Mouse (Mus musculus) liver, embryonic 14.5 days (tissue): ENCODE measurements around the gene Vps13c. TPM values are rescaled to one million over a fixed set of nuclear protein-coding genes. Genes with fewer than 3 reads are reported as not detected.

ENCODE experiments used
- ATAC-seq: fragments of 200-750 bp; cut with Nextera tagmentation; 2 replicates; pipeline ENCODE4 v1.8.0; 2017; ENCODE audit warnings: moderate number of reproducible peaks, mild to moderate bottlenecking, moderate library complexity; ENCODE audit not compliant: insufficient read depth
- DNase-seq, 3 experiments: peaks; one replicate each; pipeline ENCODE4 v3.0.0-alpha.2; 2012 to 2013; ENCODE audit warnings: low read depth in 3 of 3, low spot score in 3 of 3
- H3K27ac ChIP-seq: fragments of 300-500 bp; sonication (generic); 2 replicates; pipeline ENCODE4 v1.5.1; 2014; ENCODE audit warnings: moderate library complexity, mild to moderate bottlenecking, control low read depth, inconsistent platforms
- H3K27me3 ChIP-seq: fragments of 300-500 bp; sonication (generic); 2 replicates; pipeline ENCODE4 v1.6.1; 2014; ENCODE audit warnings: mild to moderate bottlenecking, low read length, moderate library complexity; ENCODE audit not compliant: control insufficient read depth, insufficient read depth
- H3K36me3 ChIP-seq: fragments of 300-500 bp; sonication (generic); replicated peaks from 2 replicates; pipeline ENCODE4 v1.6.1; 2014; ENCODE audit warnings: low read depth; ENCODE audit not compliant: control insufficient read depth, insufficient read depth
- H3K4me1 ChIP-seq, 2 experiments: fragments of 200-500 bp in 1 of 2; fragments of 300-500 bp in 1 of 2; sonication (generic) in 1 of 2; replicated peaks; 2 replicates each; pipeline ENCODE4 v1.6.1; 2012 to 2014; ENCODE audit warnings: antibody characterized with exemption in 1 of 2, inconsistent platforms in 1 of 2, low read length in 1 of 2; ENCODE audit not compliant: control insufficient read depth in 2 of 2, insufficient read depth in 2 of 2
- H3K4me2 ChIP-seq: fragments of 300-500 bp; sonication (generic); 2 replicates; pipeline ENCODE4 v1.6.1; 2014; ENCODE audit warnings: low read depth, mild to moderate bottlenecking, control low read depth, moderate library complexity
- H3K4me3 ChIP-seq, 2 experiments: fragments of 200-500 bp in 1 of 2; fragments of 300-500 bp in 1 of 2; sonication (generic) in 1 of 2; 2 replicates each; pipeline ENCODE4 v1.5.1; 2012 to 2014; ENCODE audit warnings: low read depth in 2 of 2, low read length in 2 of 2, mild to moderate bottlenecking in 2 of 2, control low read depth in 1 of 2, inconsistent platforms in 1 of 2, moderate library complexity in 1 of 2; ENCODE audit not compliant: insufficient read depth in 1 of 2
- H3K9ac ChIP-seq: fragments of 300-500 bp; sonication (generic); replicated peaks from 2 replicates; pipeline ENCODE4 v1.6.1; 2014; ENCODE audit warnings: mild to moderate bottlenecking, control low read depth, moderate library complexity
- H3K9me3 ChIP-seq: fragments of 300-500 bp; sonication (generic); 2 replicates; pipeline ENCODE4 v1.6.1; 2016; ENCODE audit warnings: low read length, mixed read lengths; ENCODE audit not compliant: control insufficient read depth
- CTCF ChIP-seq: IDR thresholded peaks from 2 replicates; pipeline ENCODE4 v1.5.1; 2016; ENCODE audit warnings: antibody characterized with exemption, low read depth, control low read depth
- EP300 ChIP-seq: IDR thresholded peaks from 2 replicates; pipeline ENCODE4 v1.6.1; 2016; ENCODE audit warnings: antibody characterized with exemption, low read depth
- WGBS: fragments of 180-500 bp; shearing (Covaris S2); extraction: QIAGEN DNeasy Blood & Tissue Kit; methylation state at CpG from one replicate; pipeline ENCODE4 v1.1.7; 2014; ENCODE audit not compliant: insufficient replicate concordance; 5-methylcytosine and 5-hydroxymethylcytosine counted together
- polyA plus RNA-seq, 2 experiments: library from polyadenylated mRNA; depleted of rRNA in 1 of 2; stranded (reverse) in 1 of 2; unstranded in 1 of 2; fragments of >200 nt; fragmentation: Nextera tagmentation in 1 of 2; extraction: Ambion mirVana in 1 of 2; gene quantifications; 2 replicates each; pipeline versions ENCODE4 v1.2.1 to v1.2.3; 2012 to 2014

Gene Vps13c
- polyA plus RNA-seq, 2 experiments: 6.6 to 7.2 TPM

GRCm38 (mm10) chr9:67865411-67865810, 25.2 kb downstream of the Vps13c start:
- Histone ChIP-seq H3K4me3 (no peak overlapping the region), H3K9ac (no peak overlapping the region), H3K4me2 (no peak overlapping the region), H3K27me3 (no peaks in the 10 kb centered on the region), H3K9me3 (no peaks in the 10 kb centered on the region), H3K36me3 (no peaks in the 10 kb centered on the region; the same call in none of the 2 replicates), H3K27ac (no peak overlapping the region), H3K4me1 (peaks cover 39 to 51% of the 10 kb centered on the region in 2 experiments)
- WGBS: 70% methylated on average over 7 of the region's 7 CpGs
- TF ChIP-seq EP300: no peak
- no peak for TF ChIP-seq CTCF
- DNase-seq (no peak), ATAC-seq (no peak)

- DNase-seq (no peak), ATAC-seq (no peak)
- Histone ChIP-seq H3K9me3 (no peaks in the 10 kb centered on the region), H3K4me2 (no peak overlapping the region), H3K9ac (no peak overlapping the region), H3K4me3 (no peak overlapping the region), H3K27ac (no peak overlapping the region), H3K4me1 (peaks cover 40 to 49% of the 10 kb centered on the region in 2 experiments), H3K27me3 (no peaks in the 10 kb centered on the region), H3K36me3 (no peaks in the 10 kb centered on the region; the same call in none of the 2 replicates)
- no peak for TF ChIP-seq CTCF
- no peak for TF ChIP-seq EP300
- WGBS: 88% methylated on average over 6 of the region's 6 CpGs
Measured at GRCm38 (mm10) chr9:67867411-67867810, 27.2 kb downstream of the Vps13c start.

- WGBS: 58% methylated on average over 16 of the region's 16 CpGs
- H3K4me3 ChIP-seq: no peak overlapping the region
- TF ChIP-seq CTCF (peak; percentile 40; the same call in 1 of the 2 replicates), EP300 (peak; percentile 82)
- H3K36me3 ChIP-seq: no peaks in the 10 kb centered on the region; the same call in none of the 2 replicates
- no peaks in the 10 kb centered on the region for H3K9me3 ChIP-seq
- H3K27ac ChIP-seq: peak overlapping the region; percentile 64
- H3K4me2 ChIP-seq: peak overlapping the region; percentile 11
- H3K4me1 ChIP-seq: peaks cover 25 to 44% of the 10 kb centered on the region in 2 experiments
- peak overlapping the region; percentile 23; the same call in 1 of the 2 replicates for H3K9ac ChIP-seq
- H3K27me3 ChIP-seq: no peaks in the 10 kb centered on the region
- peak in 1 of 3 experiments; percentile 68 for DNase-seq
- ATAC-seq: peak; percentile 88
Measured at GRCm38 (mm10) chr9:67869691-67870450, 29.7 kb downstream of the Vps13c start.

GRCm38 (mm10) chr9:67874522-67875222, 34.5 kb downstream of the Vps13c start:
- Histone ChIP-seq H3K9ac (no peak overlapping the region), H3K4me1 (peaks cover 47 to 57% of the 10 kb centered on the region in 2 experiments), H3K27me3 (no peaks in the 10 kb centered on the region), H3K9me3 (no peaks in the 10 kb centered on the region), H3K36me3 (no peaks in the 10 kb centered on the region; the same call in none of the 2 replicates), H3K4me2 (no peak overlapping the region), H3K27ac (peak overlapping the region; percentile 31), H3K4me3 (no peak overlapping the region)
- WGBS: 29% methylated on average over 7 of the region's 7 CpGs
- ATAC-seq (peak; percentile 31), DNase-seq (peak in 1 of 3 experiments; percentile 58)
- TF ChIP-seq EP300 (peak; percentile 68), CTCF (no peak)

- Histone ChIP-seq H3K4me3 (no peak overlapping the region), H3K27ac (peak overlapping the region; percentile 31), H3K4me2 (no peak overlapping the region), H3K27me3 (no peaks in the 10 kb centered on the region), H3K4me1 (peaks cover 40 to 51% of the 10 kb centered on the region in 2 experiments), H3K9me3 (no peaks in the 10 kb centered on the region), H3K9ac (no peak overlapping the region), H3K36me3 (no peaks in the 10 kb centered on the region; the same call in none of the 2 replicates)
- TF ChIP-seq CTCF (peak; percentile 94), EP300 (0 out of 2 replicates have a peak, but pooled peaks have one; percentile 21)
- DNase-seq: peak in 2 of 3 experiments; percentile 55 to 64
- 10% methylated on average over 2 of the region's 2 CpGs for WGBS
- ATAC-seq: peak; percentile 26; the same call in 1 of the 2 replicates
Measured at GRCm38 (mm10) chr9:67875337-67875736, 35.1 kb downstream of the Vps13c start.
